In the genomic region with DNA sequence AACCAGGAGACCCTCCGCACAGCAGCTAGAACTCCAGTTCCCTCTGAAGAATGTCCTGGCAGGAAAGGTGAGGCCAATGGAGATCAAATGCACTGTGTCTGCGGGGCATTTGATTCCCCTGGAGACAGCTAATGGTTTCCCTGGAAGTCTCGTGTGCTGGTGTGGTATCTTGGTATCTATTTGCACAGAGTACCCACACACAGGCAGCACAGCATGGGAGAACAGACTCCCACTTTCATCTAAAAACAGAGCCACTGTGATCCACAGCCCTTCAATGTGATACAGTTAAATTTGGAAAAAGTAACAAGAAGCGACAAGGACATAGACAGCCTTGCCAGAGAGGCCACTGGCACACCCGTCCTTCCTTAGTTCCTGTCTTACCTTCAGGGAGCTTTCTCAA, we compare ENCODE assay signal across 16 mouse cellular contexts. TPM values are rescaled to one million over a fixed set of nuclear protein-coding genes. Genes with fewer than 3 reads are reported as not detected.
DNase-seq lines count a peak whose midpoint lies in the region; ATAC-seq lines count a peak whose summit lies in the region.
"Had no signal": no experiment of that assay in that cellular context is flagged by ENCODE, and none has a peak within 500 bp of the region (broad histone marks: within the 10 kb centered on the region; RNA-seq: fewer than 3 reads in every experiment).

No protein-coding gene starts in this region.

- H3K27me3 ChIP-seq in heart, embryonic 10.5 days (ENCODE audit: insufficient read depth, poor library complexity, severe bottlenecking): no peaks in the 10 kb centered on the region
- no peaks in the 10 kb centered on the region for H3K27me3 ChIP-seq in hindbrain, embryonic 14.5 days (ENCODE audit: control insufficient read depth, insufficient read depth, low read length)
- H3K27me3 ChIP-seq in hindbrain, embryonic 11.5 days (ENCODE audit: control insufficient read depth, insufficient read depth, low read length): no peaks in the 10 kb centered on the region

- H3K4me2 ChIP-seq in hindbrain, embryonic 14.5 days (replicated peaks): no peak overlapping the region
- H3K4me2 ChIP-seq in hindbrain, embryonic 11.5 days (replicated peaks; ENCODE audit: low read depth, low read length): no peak overlapping the region
- H3K4me2 ChIP-seq: liver, embryonic 11.5 days had no signal

- DNase-seq in heart, embryonic 10.5 days (ENCODE audit: low spot score): no peak
- DNase-seq in heart, postnatal 4 days: no peak
- DNase-seq in hindbrain, embryonic 14.5 days (ENCODE audit: low spot score): no peak
- no peak for DNase-seq in hindbrain, embryonic 11.5 days (ENCODE audit: low spot score)
- DNase-seq in right cerebral cortex, postnatal 36 days (ENCODE audit: low spot score in 2 of 2): peak; percentile 48 to 76
- no peak for DNase-seq in right cerebral cortex, postnatal 25 days
- DNase-seq in cerebellum, adult 11 months: no peak
- no peak for DNase-seq in cerebellum, postnatal 14 days
- DNase-seq: cerebellum, adult 9-10 months; kidney, adult 11 months; kidney, postnatal 14 days; layer of hippocampus, postnatal 36 days; thymus, postnatal 36 days had no signal

- H3K9me3 ChIP-seq in heart, embryonic 10.5 days: no peaks in the 10 kb centered on the region
- no peaks in the 10 kb centered on the region for H3K9me3 ChIP-seq in hindbrain, embryonic 14.5 days (ENCODE audit: control insufficient read depth, low read length)
- H3K9me3 ChIP-seq in hindbrain, embryonic 11.5 days (ENCODE audit: control insufficient read depth, low read length): no peaks in the 10 kb centered on the region

- H3K4me3 ChIP-seq in heart, embryonic 10.5 days: no peak overlapping the region
- no peak overlapping the region for H3K4me3 ChIP-seq in hindbrain, embryonic 14.5 days (replicated peaks; ENCODE audit: low read length)
- H3K4me3 ChIP-seq in hindbrain, embryonic 11.5 days (ENCODE audit: low read depth, low read length): no peak overlapping the region
- H3K4me3 ChIP-seq: erythroblast, embryonic 14.5 days had no signal

- H3K9ac ChIP-seq in hindbrain, embryonic 14.5 days: no peak overlapping the region
- no peak overlapping the region for H3K9ac ChIP-seq in hindbrain, embryonic 11.5 days (ENCODE audit: low read depth, low read length)

- peaks cover 67% of the 10 kb centered on the region for H3K36me3 ChIP-seq in heart, embryonic 10.5 days
- peaks cover 65% of the 10 kb centered on the region for H3K36me3 ChIP-seq in hindbrain, embryonic 14.5 days (replicated peaks; ENCODE audit: control insufficient read depth, insufficient read depth)
- H3K36me3 ChIP-seq in hindbrain, embryonic 11.5 days (ENCODE audit: control insufficient read depth, insufficient read depth, low read length): peaks cover 7% of the 10 kb centered on the region; the same call in 1 of the 2 replicates

- peaks cover 16% of the 10 kb centered on the region; the same call in 1 of the 2 replicates for H3K4me1 ChIP-seq in heart, embryonic 10.5 days
- no peaks in the 10 kb centered on the region for H3K4me1 ChIP-seq in hindbrain, embryonic 14.5 days (replicated peaks; ENCODE audit: control insufficient read depth, insufficient read depth, low read length)
- H3K4me1 ChIP-seq in hindbrain, embryonic 11.5 days (replicated peaks; ENCODE audit: control insufficient read depth, insufficient read depth, low read length): no peaks in the 10 kb centered on the region

- ATAC-seq in hindbrain, embryonic 14.5 days (ENCODE audit: low FRiP score): peak; percentile 21; the same call in 1 of the 2 replicates
- ATAC-seq in hindbrain, embryonic 11.5 days (ENCODE audit: low FRiP score): no peak

- WGBS in heart, embryonic 10.5 days: 75% methylated on average over 5 of the region's 5 CpGs
- WGBS in hindbrain, embryonic 14.5 days: 79% methylated on average over 5 of the region's 5 CpGs
- 71% methylated on average over 5 of the region's 5 CpGs for WGBS in hindbrain, embryonic 11.5 days

- H3K27ac ChIP-seq in heart, embryonic 10.5 days: peak overlapping the region; percentile 60; the same call in 1 of the 2 replicates
- H3K27ac ChIP-seq in hindbrain, embryonic 14.5 days: peak overlapping the region; percentile 18; the same call in 1 of the 2 replicates
- no peak overlapping the region for H3K27ac ChIP-seq in hindbrain, embryonic 11.5 days (ENCODE audit: low read depth, low read length)

RNA-seq across cellular contexts. Expression of a gene that starts 39.3 kb away (rescaled TPM):
- polyA plus RNA-seq in heart, embryonic 10.5 days (2016; fragmentation: Nextera tagmentation; extraction: Ambion mirVana): 27.3 and 31.7 TPM in 2 replicates
- 10 to 100 TPM; 17.8 to 19.2 TPM for total RNA-seq in heart, postnatal 4 days (2021)
- polyA plus RNA-seq in hindbrain, embryonic 14.5 days (2014; fragmentation: Nextera tagmentation; extraction: Ambion mirVana): 22.5 TPM in 2 replicates
- 32.4 and 37.5 TPM in 2 replicates for polyA plus RNA-seq in hindbrain, embryonic 11.5 days (2014; fragmentation: Nextera tagmentation; extraction: Ambion mirVana)

RNA-seq across cellular contexts. Expression of a gene that starts 39.4 kb away (rescaled TPM):
- polyA plus RNA-seq in heart, embryonic 10.5 days (2016; fragmentation: Nextera tagmentation; extraction: Ambion mirVana): 22.7 and 31.9 TPM in 2 replicates
- total RNA-seq in heart, postnatal 4 days (2021): 1 to 10 TPM; 4.1 to 5.5 TPM
- polyA plus RNA-seq in hindbrain, embryonic 14.5 days (2014; fragmentation: Nextera tagmentation; extraction: Ambion mirVana): 105 and 113 TPM in 2 replicates
- polyA plus RNA-seq in hindbrain, embryonic 11.5 days (2014; fragmentation: Nextera tagmentation; extraction: Ambion mirVana): 43.0 and 43.8 TPM in 2 replicates
- total RNA-seq: megakaryocyte, adult 5-6 weeks had no signal

Comparison
In these comparisons a context has a peak if more than half of its experiments do, and no peak if none do; other contexts are left out.
1. DNase-seq: peak in right cerebral cortex, postnatal 36 days (2 of 2); none in heart, embryonic 10.5 days (single experiment), heart, postnatal 4 days (single experiment), hindbrain, embryonic 14.5 days (single experiment), hindbrain, embryonic 11.5 days (single experiment), right cerebral cortex, postnatal 25 days (single experiment), cerebellum, adult 11 months (single experiment) and cerebellum, postnatal 14 days (0 of 2).